Mouse (Mus musculus) left cerebral cortex, postnatal 25 days (tissue): ENCODE data around the gene Klf7. TPM values are rescaled to one million over a fixed set of nuclear protein-coding genes. Genes with fewer than 3 reads are reported as not detected.

Experiments used
- DNase-seq, 2 experiments: peaks; one replicate each; pipeline ENCODE4 v3.0.0; 2022; ENCODE audit warnings: low spot score in 2 of 2, mixed read lengths in 1 of 2
- intact Hi-C: fragments of 180-260 bp; cut with DNase I; formaldehyde crosslinking; loops from one replicate; pipeline ENCODE4 v1.15.1; 2025
- total RNA-seq, 2 experiments: library from RNA; stranded (reverse); gene quantifications; 2 replicates each; pipeline ENCODE4 v1.2.3; 2021

Gene Klf7
- total RNA-seq: 10 to 100 TPM; 40.9 to 44.0 TPM

GRCm38 (mm10) chr1:64121559-64122465 lies at the start of gene Klf7:
TSS of gene Klf7 (minus strand) at chr1:64122282.
- intact Hi-C loops: loop anchor here (1.0 to 10.0 kb wide), 9 partner anchors 75 to 457 kb away; partner anchors contain the start of gene Creb1
- peak; percentile 98 to 100 for DNase-seq

DNA sequence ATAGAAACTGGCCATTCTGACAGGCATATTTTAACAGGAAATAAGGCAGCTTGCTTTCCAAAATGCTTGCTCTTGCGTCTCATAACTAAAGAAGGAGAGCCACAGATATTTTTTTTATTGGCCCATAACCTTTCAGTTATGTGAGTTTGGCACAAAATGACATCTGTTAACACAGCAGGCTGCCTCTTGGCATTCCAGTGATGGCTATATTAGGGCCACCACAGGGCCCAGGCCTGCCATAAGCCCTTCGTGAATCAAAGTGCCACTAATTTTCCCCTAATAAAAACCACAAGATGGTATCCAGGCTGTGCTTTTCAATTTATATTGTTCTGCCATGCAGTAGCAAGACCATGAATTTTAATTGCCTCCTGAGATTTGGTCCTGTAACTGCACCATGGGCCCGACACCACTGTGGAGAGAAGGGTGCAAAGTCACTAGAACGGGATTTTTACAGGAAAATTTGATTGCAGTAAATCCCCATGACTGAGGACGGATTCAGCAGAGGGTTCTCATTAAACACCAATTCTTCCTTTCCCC lies 42.5 kb upstream of the Klf7 start:
- intact Hi-C loops: no loop called here
- no peak for DNase-seq

GRCm38 (mm10) chr1:64158766-64159165 lies 36.7 kb upstream of the Klf7 start:
- intact Hi-C loops: no loop called here
- no peak for DNase-seq

DNA sequence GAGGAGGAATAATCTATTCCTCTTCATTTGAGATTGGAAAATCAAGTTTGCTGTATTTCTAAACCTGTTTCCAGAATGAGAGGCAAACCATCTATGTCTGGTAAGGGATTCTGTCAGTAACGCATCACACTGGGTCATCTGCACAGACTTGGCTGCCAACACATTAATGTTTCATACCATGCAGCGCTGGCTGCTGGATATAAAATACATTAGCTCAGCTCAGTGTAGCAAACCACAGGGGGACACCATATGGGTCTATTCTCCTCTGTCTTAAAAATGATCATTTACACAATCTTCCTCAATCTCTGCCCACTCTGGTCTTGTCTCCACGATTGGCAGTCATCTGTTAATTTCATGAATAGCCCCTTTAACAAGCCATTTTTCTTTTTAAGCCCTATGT lies 27.1 kb upstream of the Klf7 start:
- no peak for DNase-seq
- intact Hi-C loops: no loop called here

DNA sequence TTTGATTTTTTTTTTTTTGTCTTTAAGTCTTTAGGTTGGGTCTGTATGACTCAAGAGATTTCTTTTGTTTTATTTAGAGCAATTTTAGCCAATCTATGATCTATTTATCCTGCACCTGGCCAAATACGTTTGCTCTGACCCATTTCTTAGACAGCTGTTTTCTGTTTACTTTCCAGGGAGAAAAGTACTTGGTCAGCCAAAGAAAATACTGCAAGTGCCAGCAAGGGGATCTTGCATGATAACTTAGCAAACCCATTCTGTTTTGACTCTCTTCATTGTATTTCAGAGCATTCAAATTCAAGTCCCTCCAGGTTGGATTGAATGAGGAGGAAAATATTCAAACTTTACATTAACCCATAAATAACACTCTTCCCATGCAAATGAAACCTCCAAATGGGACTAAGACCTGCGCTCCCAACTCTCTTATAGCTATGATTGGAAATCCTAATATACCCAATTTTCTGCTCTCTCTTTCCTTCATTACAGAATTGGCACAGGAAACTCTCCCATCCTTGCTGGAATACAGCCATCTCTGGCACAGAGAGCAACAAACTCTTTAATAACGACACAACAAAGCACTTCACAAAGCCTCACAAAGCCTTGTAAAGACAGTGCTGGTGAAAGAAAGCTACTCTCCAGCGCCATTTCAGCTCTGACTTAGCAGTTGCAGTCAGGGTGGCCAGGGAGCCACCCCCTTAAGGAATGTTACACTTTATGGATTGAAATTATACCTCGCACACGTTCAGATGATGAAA lies 20.8 kb upstream of the Klf7 start:
- no peak for DNase-seq
- intact Hi-C loops: no loop called here

GRCm38 (mm10) chr1:64134439-64134838 lies 12.4 kb upstream of the Klf7 start:
- DNase-seq: no peak
- intact Hi-C loops: no loop called here

- intact Hi-C loops: loop anchor here (10.0 kb wide), 1 partner anchor 462 kb away; no protein-coding TSS in a partner anchor
Measured at GRCm38 (mm10) chr1:64126822-64127221, 4.7 kb upstream of the Klf7 start.

GRCm38 (mm10) chr1:64122466-64122830 lies 366 bp upstream of the Klf7 start:
- intact Hi-C loops: loop anchor here (2.0 to 10.0 kb wide), 4 partner anchors 170 to 458 kb away; partner anchors contain the start of gene Creb1
- no peak for DNase-seq

More at GRCm38 (mm10) chr1:64126822-64127221, 4.7 kb upstream of the Klf7 start:
- no peak for DNase-seq

DNA sequence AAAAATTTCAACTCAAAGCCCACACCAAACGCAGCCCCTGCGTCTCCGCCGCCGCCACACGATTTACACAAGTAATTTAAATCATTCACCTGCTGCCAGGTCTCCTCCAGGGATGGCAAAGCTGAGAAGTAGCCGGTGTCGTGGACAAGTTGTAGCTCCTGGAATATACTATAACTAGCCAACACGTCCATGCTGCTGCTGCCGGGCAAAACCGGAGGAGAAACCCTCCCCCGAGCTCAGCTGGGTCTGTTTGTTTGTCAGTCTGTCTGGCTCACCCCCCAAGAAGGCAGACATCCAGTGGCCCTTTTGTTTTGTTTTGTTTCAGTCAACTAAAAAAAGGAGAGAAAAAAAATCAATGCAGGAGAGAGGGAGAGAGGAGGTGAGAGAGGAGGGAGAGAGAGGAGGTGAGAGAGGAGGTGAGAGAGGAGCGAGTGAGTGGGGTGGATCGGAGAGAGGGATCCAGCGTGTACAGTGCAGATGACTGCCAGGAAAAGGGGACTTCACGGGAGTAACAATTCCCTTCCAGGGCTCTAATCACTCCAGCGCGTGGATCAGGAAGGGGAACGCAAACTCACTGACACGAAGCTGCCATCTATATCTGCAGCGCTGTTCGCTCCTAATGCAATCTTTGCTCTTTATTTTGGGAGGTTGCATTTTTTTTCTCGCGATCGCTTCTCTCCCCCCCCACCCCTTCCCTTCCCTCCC lies 1.1 kb downstream of the Klf7 start:
- intact Hi-C loops: loop anchor here (1.0 to 10.0 kb wide), 8 partner anchors 76 to 456 kb away; partner anchors contain the start of gene Creb1
- DNase-seq: peak; percentile 62 to 82

- intact Hi-C loops: loop anchor here (2.0 to 10.0 kb wide), 7 partner anchors 76 to 456 kb away; partner anchors contain the start of gene Creb1
Measured at GRCm38 (mm10) chr1:64120421-64120810, 1.7 kb downstream of the Klf7 start.

DNA sequence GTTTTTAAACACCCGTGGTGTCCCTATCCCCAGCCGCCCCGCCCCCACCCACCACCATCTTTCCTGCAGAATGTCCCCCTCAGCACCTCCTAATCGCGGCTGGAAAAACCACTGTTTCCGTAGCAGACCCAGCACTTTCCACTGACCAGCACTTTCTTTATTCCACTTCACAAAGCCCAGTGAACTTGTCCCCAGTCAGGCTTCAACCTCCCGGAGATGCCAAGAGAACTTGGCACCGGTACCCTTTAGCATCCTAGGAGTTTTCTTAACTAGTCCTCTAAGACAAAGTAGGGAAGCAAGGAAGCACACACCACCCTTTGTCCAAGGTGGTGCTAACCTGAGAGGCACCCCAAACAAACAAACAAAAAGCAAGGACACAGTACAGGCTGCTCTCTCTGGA lies 2.2 kb downstream of the Klf7 start:
- intact Hi-C loops: loop anchor here (2.0 to 10.0 kb wide), 8 partner anchors 38 to 455 kb away; partner anchors contain the start of gene Creb1
- DNase-seq: peak; percentile 25 to 43

More at GRCm38 (mm10) chr1:64120421-64120810, 1.7 kb downstream of the Klf7 start:
- DNase-seq: peak; percentile 53 to 57

DNA sequence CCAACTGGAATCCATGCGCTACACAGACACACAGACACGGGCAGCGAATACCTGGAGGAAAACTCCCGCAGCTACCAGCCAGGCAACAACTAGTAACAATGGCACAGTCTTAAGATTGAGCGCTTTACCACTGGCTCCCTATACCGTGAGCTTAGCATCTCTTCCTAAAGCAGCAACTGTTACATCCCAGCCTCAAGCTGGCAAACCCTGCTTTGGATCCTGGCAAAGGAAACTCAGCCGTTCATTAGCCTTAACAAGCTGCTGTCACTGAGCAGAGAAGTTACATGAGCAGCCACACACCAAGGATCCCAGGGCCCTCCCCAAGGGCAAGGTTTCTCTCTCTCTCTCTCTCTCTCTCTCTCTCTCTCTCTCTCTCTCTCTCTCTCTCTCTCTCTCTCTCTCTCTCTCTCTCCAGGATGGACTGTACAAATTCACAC lies 2.7 kb downstream of the Klf7 start:
- DNase-seq: peak; percentile 51 to 70
- intact Hi-C loops: loop anchor here (5.0 kb wide), 1 partner anchor 37 kb away; no protein-coding TSS in a partner anchor

- intact Hi-C loops: loop anchor here (5.0 kb wide), 1 partner anchor 36 kb away; no protein-coding TSS in a partner anchor
- DNase-seq: peak; percentile 29 to 44
Measured at GRCm38 (mm10) chr1:64118285-64119170, 3.6 kb downstream of the Klf7 start.

DNA sequence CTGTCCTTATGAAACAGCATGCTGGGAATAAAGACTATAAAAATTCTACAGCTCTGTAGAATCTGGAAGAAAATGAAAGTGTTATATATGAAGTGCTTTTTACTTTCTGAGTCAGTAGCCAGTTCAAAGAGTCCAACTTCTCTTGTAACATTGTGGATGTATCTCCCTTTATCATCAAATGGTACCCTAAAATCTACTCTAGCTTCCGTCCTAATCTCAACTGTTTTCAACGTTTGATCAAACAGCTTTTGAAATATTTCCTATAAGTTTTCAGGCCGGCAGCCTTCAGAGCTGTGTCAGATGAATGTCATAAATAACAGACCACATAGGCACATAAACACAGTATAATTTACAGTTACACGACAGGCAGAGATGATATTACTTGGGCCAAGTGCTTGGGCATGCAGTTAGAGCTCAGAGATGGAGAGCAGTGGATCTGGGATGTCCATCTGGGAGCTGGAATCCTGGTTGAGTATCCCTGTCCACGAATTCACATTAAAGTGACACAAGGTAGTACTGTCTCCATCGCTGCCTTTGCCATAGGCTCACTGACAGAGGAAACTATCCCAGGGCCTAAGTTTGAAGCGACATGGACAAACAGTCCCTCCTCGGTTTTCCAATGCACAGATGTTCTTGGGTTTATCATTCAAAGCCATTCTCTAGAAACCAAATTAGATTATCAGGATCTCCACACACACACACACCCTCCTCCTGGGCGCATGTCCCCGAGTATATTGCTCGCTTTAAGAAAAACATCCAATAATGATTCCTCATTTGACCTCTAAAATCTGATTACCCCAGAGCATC lies 4.4 kb downstream of the Klf7 start:
- intact Hi-C loops: loop anchor here (5.0 kb wide), 1 partner anchor 35 kb away; no protein-coding TSS in a partner anchor
- no peak for DNase-seq

DNA sequence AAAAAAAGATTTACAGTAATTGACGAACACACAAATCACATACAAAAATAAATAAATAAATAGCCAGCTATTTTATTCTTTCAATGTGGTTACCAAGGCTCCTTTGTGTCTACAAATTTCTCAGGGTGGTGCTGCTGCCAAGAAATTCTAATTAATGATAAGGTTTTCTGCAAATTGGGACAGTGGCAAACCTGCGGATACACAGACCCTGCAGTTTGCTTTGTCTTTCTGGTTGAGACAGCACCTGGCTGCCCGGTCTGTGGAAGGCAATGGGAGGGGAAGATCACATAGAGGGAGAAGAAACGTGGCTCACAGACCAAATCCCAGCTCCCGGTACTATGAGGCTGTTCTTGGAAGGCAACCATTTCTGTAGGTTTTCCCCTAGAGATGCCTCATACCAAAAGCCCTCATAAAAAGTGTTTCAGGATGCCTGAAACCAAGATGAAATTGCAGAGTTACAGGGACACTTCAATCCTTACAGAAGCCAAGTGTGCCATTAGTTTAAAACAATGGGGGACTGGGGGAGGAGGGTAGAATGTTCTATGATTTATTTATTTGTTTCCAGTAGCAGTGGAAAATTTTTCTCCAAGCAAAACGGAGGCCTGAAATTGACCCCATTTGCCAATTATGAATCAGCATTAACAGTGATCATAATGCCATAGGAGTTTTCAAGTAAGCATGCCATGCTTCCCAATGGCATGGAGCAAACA lies 5.2 kb downstream of the Klf7 start:
- peak in 1 of 2 experiments; percentile 33 for DNase-seq
- intact Hi-C loops: loop anchor here (5.0 kb wide), 1 partner anchor 35 kb away; no protein-coding TSS in a partner anchor

DNA sequence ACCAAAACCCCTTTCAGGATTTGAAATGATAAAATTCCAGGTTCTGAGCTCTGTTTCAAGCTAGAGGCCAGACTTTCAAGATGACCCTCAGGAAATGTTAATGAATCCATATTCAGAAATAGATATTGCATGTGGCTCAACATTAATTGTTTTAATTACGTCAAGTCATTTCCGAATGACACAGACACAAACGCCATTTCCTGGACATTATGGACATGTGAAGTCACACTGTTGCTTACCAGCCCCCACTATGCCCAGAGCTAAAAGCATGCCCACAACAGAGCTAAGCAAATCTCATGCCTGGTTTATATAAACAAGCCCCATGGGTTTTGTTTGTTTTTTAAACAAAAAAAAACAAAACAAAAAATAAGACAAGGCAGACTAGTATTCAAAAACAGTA lies 7.5 kb downstream of the Klf7 start:
- intact Hi-C loops: no loop called here

More for the DNA sequence above, 7.5 kb downstream of the Klf7 start:
- no peak for DNase-seq
